Mouse (Mus musculus): ENCODE results near the gene Vps45.
"Not testable (repeated sequence)": the region's sequence is repeated elsewhere in the genome, so short reads cannot be mapped to it uniquely, and the experiment has no call there.

Gene Vps45

GRCm38 (mm10) chr3:95972873-95973634, 85.2 kb downstream of the Vps45 start:
- DNase-seq (ENCODE audit: low read depth, low spot score): peak; percentile 53

- DNase-seq (ENCODE audit: low read depth, low spot score): no peak
These were observed 85.9 kb downstream of the Vps45 start for GRCm38 (mm10) chr3:95972251-95972872.

GRCm38 (mm10) chr3:95970661-95971060, 87.6 kb downstream of the Vps45 start:
- DNase-seq (ENCODE audit: low read depth, low spot score): not testable (repeated sequence)

GRCm38 (mm10) chr3:95969277-95969676, 89.0 kb downstream of the Vps45 start:
- DNase-seq (ENCODE audit: low read depth, low spot score): no peak

GRCm38 (mm10) chr3:95965518-95966451, 92.5 kb downstream of the Vps45 start:
- no peak for DNase-seq (ENCODE audit: low read depth, low spot score)

- DNase-seq (ENCODE audit: low read depth, low spot score): no peak
These were observed 94.6 kb downstream of the Vps45 start for GRCm38 (mm10) chr3:95963681-95964080.

- DNase-seq (ENCODE audit: low read depth, low spot score): no peak
These were observed 95.0 kb downstream of the Vps45 start for GRCm38 (mm10) chr3:95963230-95963629.

- not testable (repeated sequence) for DNase-seq (ENCODE audit: low read depth, low spot score)
These were observed 96.1 kb downstream of the Vps45 start for GRCm38 (mm10) chr3:95962182-95962581.

- DNase-seq (ENCODE audit: low read depth, low spot score): no peak
These were observed 98.5 kb downstream of the Vps45 start for GRCm38 (mm10) chr3:95959807-95960206.

GRCm38 (mm10) chr3:95959082-95959481, 99.2 kb downstream of the Vps45 start:
- DNase-seq (ENCODE audit: low read depth, low spot score): no peak

- no peak for DNase-seq (ENCODE audit: low read depth, low spot score)
These were observed 100.7 kb downstream of the Vps45 start for GRCm38 (mm10) chr3:95957359-95958148.

GRCm38 (mm10) chr3:95955318-95955717, 102.9 kb downstream of the Vps45 start:
- no peak for DNase-seq (ENCODE audit: low read depth, low spot score)

GRCm38 (mm10) chr3:95954648-95955173, 103.6 kb downstream of the Vps45 start:
- not testable (repeated sequence) for DNase-seq (ENCODE audit: low read depth, low spot score)

GRCm38 (mm10) chr3:95953522-95953921, 104.7 kb downstream of the Vps45 start:
- DNase-seq (ENCODE audit: low read depth, low spot score): no peak

- no peak for DNase-seq (ENCODE audit: low read depth, low spot score)
These were observed 105.2 kb downstream of the Vps45 start for GRCm38 (mm10) chr3:95953023-95953422.

GRCm38 (mm10) chr3:95951566-95951965, 106.7 kb downstream of the Vps45 start:
- not testable (repeated sequence) for DNase-seq (ENCODE audit: low read depth, low spot score)

- DNase-seq (ENCODE audit: low read depth, low spot score): peak; percentile 82
These were observed 107.3 kb downstream of the Vps45 start for GRCm38 (mm10) chr3:95950763-95951551.
